Mouse (Mus musculus): Measurements from ENCODE around the gene Rab17.

Gene Rab17

DNA sequence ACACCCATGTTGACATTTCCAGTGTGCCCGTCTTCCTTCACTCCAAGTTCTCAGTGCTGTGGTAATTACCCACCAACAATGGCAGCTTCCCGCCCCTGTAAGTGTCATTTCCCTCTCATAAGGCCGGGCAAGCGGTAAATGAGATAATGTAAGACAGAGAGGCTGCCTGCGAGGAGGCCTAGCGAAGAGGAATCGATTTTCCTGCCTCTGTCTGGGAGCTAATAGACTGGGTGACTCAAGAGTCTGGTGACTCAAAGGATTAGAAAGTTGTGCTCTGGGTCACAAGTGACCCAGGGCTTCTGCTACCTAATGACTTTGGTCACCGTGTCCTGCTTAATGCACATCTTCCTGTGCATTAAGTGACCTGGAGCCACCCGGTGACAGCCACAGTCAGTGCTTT is 32.5 kb downstream of the Rab17 start:
- DNase-seq (ENCODE audit: extremely low read depth, low read depth, low spot score), result no peak

DNA sequence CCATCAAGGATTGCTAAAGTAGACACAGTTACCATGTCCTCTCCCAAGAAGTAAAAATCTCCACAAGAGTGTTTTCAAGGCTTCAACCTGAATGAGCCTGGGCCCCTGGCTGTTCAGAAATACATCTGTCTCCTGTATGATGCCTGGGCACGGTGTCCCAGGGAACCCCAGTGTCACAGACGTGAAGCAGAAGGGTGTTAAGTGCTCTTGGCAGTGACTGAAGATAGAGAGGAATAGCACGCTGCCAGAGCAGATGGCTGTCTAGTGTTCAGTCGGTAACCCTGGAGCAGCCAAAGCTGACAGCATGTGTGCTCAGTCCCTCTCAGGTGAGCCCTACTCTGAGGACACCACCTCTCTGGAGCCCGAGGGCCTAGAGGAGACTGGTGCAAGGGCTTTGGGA is 36.5 kb downstream of the Rab17 start:
- DNase-seq (ENCODE audit: extremely low read depth, low read depth, low spot score), result no peak

GRCm38 (mm10) chr1:90928575-90928934 is 40.9 kb downstream of the Rab17 start:
- no peak for DNase-seq (ENCODE audit: extremely low read depth, low read depth, low spot score)

DNA sequence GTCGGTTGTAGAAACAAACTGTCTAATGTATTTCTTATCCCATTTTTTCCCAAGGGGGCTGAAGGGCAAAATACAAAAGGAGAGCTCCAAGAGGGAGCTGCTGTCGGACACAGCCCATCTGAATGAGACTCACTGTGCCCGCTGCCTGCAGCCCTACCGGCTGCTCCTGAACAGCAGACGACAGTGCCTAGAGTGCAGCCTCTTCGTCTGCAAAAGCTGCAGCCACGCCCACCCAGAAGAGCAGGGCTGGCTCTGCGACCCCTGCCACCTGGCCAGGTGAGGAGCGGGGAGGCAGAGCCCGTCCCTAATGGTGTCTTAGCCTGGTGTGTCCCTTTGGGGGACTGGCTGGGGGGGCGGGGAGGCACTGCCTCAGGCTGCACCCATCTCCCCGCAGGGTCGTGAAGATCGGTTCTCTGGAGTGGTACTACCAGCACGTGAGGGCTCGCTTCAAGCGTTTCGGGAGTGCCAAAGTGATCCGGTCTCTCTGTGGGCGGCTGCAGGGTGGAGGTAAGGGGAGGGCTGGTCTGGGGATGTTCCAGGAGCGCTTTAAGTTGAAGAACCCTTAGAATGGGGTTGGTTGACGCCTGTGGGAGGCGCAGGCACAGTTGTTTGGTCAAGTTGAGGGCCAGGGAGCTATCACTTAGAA is 41.4 kb downstream of the Rab17 start:
- no peak for DNase-seq (ENCODE audit: extremely low read depth, low read depth, low spot score)

DNA sequence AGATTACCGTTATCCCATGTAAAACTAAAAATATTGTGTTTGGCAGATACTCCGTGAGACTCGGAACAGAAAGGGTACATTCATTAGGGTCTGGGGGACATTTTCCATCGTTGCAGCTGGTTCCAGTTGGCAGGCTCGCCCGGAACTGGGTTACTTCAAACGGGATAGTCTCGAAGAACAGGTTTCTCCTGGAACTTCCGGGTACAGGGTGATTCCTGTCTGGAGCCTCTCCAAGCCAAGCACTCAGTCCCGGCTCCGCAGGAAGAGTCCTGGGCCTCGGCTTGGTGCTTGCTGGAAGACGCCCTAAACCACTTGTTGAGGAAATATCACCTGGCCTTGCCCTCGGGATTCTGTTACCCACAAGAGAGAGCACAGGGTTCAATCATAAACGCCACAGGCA is 42.2 kb downstream of the Rab17 start:
- DNase-seq (ENCODE audit: extremely low read depth, low read depth, low spot score), result peak; percentile 45

- DNase-seq (ENCODE audit: extremely low read depth, low read depth, low spot score), result no peak
These were observed 43.4 kb downstream of the Rab17 start for GRCm38 (mm10) chr1:90926030-90926429.

GRCm38 (mm10) chr1:90921687-90922086 is 47.8 kb downstream of the Rab17 start:
- no peak for DNase-seq (ENCODE audit: extremely low read depth, low read depth, low spot score)

- DNase-seq (ENCODE audit: extremely low read depth, low read depth, low spot score), result no peak
These were observed 52.0 kb downstream of the Rab17 start for GRCm38 (mm10) chr1:90917509-90917908.

DNA sequence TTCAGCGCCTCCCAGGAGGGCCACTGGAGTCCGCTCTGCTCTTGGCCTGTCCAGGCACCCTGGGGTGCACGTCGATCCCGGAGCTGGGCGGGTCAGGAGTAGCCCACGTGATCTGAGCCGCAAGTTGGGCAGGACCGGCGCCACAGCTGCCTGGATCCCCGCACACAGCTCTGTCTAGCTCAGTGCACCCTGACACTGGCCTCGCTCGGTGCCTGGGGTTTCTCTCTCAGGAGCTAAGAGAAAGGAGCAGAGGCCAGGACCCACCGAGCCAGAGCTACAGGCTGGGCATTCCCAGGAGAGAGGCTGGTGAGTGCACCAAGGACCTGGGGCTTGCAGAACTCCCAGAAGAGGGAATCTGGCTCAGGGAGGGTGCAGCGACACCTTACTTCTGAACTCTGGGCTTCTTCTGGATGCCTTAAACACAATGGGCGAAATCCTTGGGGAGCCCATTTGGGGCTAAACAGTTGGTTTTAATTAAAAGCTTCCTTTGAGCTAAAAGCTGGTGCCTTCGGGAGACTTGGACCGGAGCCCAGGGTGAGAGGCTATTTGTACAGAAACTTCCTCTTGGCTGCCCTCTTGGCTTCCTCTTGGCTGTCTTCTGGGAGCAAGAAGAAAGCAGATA is 54.4 kb downstream of the Rab17 start, which contains the start of gene Mlph:
TSS of gene Mlph (plus strand) at position 138 of the 622 bp plus-strand sequence.
- no peak for DNase-seq (ENCODE audit: extremely low read depth, low read depth, low spot score)

DNA sequence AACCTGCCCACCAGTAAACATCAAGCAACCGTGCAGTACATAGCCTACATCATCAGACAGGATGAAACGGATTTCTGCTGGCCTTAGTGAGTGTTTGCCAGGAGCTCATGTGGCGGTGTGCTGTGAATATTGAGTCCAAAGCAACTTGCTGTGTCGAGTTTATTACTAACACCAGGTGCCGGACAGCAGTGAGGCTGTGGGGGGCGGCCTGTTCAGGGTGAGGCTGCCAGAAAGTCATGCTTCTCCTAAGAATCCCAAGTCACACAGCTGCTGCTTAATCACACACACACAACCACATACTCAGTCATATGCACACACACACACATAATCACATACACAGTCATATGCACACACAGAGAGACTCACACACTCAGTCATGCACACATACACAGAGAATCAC is 56.2 kb downstream of the Rab17 start:
- DNase-seq (ENCODE audit: extremely low read depth, low read depth, low spot score), result no peak

GRCm38 (mm10) chr1:90909631-90910152 is 59.8 kb downstream of the Rab17 start:
- DNase-seq (ENCODE audit: extremely low read depth, low read depth, low spot score), result no peak

DNA sequence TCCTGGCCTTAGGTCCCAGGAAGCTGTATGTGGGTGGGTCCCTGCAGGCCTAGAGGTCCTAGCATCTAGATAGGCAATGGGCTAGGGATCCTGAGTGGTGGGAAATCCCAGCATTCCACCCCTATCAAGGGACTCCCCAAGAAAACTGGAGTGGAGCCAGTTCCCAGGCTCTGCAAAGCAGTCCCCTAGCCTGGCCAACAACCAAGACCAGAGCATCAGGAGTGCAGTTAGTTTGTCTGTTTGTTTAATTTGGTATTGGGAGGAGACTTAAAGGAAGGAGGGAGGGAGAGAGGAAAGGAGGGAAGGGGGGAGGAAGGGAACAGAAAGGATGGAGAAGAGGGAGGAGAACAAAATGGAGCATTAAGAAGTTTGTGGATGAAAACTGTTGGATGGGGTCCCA is 60.3 kb downstream of the Rab17 start:
- DNase-seq (ENCODE audit: extremely low read depth, low read depth, low spot score), result no peak

Data from fat pad, adult 2 months (tissue).